Mouse (Mus musculus): ENCODE data around the gene Hdhd3.

Hdhd3 gene

DNA sequence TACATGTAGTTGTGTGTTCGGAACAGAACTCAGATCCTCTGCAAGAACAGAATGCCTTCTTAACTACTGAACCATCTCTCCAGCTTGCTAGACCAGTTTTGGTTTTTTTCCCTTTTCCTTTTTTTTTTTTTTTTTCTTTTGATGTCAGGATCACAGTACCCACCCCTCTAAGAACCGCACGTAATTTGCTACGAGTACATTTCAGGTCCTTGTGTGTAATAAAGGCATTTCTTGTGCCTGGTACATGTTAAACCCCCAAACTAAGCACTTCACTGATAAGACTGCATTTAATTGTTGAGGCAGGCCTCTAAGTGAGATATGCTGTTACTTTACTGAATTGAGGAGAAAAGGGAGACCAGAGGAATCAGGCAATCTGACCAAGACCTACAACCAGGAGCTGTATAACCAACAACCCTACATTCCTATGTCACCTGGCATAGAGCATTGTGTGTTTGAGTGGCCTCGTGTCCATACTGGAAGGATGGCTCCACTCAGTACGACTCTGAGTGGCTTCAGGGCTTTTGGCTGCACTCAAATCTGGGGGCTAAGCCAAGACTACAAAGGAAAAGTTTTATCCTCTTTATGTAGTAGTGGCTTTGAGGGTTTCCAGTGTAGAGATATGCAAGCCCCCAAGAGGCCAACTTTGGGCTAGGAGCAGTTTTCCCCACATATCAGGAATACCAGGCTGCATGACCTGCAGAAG is 25.6 kb downstream of the Hdhd3 start:
- no peak for DNase-seq (ENCODE audit: low read depth, low spot score)

DNA sequence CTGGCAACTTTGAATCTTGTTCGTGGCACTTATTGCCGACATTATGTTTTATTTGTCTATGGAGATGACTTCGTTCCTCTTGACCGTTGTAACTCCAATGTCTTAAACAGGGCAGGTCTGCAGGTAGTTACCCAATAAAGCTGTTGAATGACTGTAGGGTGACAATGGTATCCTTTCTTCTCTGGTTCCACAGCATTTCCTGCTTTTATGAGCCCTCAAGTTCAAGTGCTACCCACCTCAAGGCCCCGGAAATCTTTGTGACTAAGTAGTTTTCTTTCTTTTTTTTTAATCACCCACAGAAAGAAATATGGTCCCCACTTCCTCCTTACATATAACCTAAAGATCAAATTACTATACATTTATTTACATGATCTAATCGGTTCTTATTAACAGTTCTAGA is 27.5 kb downstream of the Hdhd3 start:
- no peak for DNase-seq (ENCODE audit: low read depth, low spot score)

DNA sequence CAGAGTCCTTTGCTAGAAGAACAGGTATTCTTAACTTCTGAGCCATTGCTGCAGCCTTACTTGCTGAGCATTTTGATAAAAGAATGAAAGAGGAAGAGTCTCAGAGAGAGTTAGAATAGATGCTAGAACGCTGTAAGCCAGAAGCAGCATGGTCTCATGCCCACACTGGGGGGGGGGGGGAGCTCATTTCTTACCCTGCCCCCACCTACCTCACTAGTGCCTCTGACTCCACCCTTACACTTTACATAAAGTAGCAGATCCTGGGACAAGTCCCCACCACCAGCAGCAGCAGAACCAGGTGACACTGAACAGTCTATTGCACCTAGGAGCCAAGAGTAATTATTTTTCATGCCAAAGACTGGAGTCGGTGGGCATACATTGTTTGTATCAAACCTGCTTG is 28.1 kb downstream of the Hdhd3 start:
- no peak for DNase-seq (ENCODE audit: low read depth, low spot score)

DNA sequence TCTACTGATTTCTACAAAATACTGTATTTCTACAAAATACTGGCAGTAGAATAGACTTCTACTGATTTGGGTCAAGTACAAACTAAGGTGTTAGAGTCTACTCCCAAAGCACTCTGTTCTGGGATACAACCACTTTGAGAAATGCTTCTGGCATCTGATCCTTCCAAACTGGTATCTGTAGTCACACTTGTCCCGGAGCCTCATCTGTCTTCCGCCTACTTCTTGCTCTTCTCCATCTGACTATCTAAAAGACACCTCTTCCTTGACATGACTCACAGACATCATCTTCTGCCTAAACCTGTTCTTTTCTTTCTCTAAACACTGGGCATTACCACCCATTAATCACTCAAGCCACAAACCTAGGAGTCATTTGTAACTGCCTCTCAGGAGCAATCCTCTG is 31.2 kb downstream of the Hdhd3 start:
- no peak for DNase-seq (ENCODE audit: low read depth, low spot score)

DNA sequence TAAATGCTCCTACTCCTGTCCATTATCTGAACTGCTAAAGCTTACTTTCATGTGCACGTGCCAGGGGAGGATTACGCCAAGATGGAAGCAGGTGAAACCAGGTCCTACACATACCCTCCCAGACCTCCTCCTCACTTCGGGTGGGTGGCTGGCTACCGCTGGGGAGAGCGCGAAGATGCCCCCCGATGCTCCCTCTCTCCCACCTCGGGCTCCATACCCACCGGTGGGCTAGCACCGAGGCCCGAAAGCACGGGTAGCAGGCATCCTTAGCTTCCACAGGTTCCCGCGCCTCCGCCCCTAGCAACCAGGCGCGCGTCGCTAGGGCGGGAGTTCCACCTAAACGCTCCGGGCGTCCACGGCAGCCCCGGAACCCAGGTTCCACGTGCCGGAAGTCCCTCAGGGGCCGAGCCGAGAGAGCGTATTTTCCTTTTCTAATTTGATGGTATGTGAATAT is 32.6 kb downstream of the Hdhd3 start, which contains the start of gene Wdr31:
Wdr31 (minus strand) TSS at position 299 of the 454 bp plus-strand sequence.
- DNase-seq (ENCODE audit: low read depth, low spot score) = peak; percentile 89

DNA sequence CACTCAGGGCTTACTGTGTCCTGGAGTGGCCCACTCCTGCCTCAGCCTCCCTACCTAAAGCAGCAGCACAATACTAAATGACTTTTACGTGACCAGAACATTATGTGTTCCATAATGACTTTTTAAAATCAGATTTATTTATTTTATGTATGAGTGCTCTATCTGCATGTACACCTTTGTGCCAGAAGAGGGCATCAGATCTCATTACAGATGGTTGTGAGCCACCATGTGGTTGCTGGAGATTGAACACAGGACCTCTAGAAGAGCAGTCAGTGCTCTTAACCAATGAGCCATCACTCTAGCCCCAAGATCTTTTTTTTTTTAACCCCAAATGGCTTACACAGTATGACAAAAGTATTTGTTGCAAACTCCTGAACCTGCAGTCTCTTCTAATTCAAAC is 35.1 kb downstream of the Hdhd3 start:
- DNase-seq (ENCODE audit: low read depth, low spot score) = peak; percentile 49

DNA sequence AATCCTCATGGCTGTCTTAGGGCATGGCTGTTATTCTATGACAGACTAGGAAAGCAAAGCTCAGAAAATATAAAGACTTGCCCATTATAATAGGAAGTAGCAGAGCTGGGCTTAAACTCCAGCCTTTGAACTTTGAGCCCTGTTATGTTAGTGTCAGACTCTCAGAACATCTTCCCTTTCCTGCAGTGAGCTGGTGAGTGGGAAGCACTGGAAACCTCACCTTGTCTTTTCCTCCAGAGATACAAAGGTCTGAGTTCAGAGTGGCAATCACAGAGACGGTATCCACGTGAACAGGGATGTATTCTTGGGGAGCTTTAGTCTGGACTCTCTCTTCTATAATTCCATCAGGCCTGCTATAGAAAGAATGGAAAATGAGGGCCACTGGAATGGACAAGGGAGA is 40.1 kb downstream of the Hdhd3 start:
- DNase-seq (ENCODE audit: low read depth, low spot score) = no peak

DNA sequence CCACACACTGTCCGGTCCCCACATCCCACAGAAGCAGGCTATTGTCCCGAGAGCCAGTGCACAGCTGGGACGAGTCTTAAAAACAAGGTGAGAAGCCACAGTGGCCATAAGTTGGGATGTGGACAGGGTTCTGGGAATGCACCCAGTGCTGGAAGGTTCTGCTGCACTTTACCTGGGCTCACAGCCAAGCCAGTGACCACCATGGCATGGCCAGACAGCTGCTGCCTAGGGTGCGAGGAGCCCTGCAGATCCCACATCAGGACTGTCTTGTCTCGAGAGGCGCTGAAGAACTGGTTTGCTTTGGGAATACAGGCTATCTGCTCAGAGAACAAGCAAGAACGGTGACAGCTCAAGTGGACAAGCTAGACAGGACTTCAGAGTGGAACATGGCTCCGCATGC is 42.9 kb downstream of the Hdhd3 start:
- no peak for DNase-seq (ENCODE audit: low read depth, low spot score)

DNA sequence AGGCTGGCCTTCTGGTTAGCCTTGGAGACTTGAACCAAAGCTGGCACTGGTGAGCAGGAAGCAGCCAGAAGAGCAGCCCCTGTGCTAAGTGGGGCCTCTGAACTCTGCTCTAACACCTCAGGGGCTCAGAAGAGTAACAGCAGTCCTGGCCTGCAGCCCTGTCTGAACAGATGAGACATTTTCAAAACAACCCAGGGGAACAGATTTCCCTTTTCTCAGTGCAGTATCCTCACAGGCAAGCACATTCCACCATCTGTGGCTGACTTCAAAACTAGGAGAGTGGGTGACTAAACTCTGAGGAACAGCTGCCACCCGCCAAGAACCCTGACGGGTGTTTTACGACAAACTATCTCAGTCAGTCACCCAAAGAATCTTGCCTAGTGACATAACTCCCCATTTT is 44.2 kb downstream of the Hdhd3 start:
- no peak for DNase-seq (ENCODE audit: low read depth, low spot score)

DNA sequence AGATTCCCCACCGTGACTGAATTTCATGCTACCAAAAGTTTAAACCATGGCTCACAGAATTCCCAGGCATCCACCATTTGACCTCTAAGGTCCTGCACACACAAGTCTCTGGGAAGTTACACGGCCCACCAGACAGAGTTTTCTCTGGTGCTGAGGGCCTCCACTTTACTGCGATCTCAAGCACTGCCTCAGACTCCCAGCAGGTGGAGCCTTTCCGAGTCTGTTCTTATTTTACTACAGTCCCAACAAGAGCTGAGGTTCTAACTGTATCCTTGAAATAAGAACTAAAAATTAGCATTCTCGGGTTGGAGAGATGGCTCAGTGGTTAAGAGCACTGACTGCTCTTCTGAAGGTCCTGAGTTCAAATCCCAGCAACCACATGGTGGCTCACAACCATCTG is 48.3 kb downstream of the Hdhd3 start:
- DNase-seq (ENCODE audit: low read depth, low spot score) = peak; percentile 64

Measured in A20 (cell line).